Mouse (Mus musculus) intestine, embryonic 14.5 days (tissue): Measurements from ENCODE around the gene Dok3. TPM values are rescaled to one million over a fixed set of nuclear protein-coding genes. Genes with fewer than 3 reads are reported as not detected.

Experiments used
- ATAC-seq: fragments of 200-750 bp; cut with Nextera tagmentation; replicated peaks from 2 replicates; pipeline ENCODE4 v1.8.0; 2017; ENCODE audit warnings: low read depth, moderate number of reproducible peaks, moderate TSS enrichment, moderate library complexity; ENCODE audit not compliant: low FRiP score, low TSS enrichment
- DNase-seq: peaks from one replicate; pipeline ENCODE4 v3.0.0-alpha.2; 2018; ENCODE audit warnings: low spot score
- H3K27ac ChIP-seq: fragments of 300-500 bp; sonication (generic); 2 replicates; pipeline ENCODE4 v1.5.1; 2014; ENCODE audit warnings: low read depth, mild to moderate bottlenecking, control low read depth
- H3K27me3 ChIP-seq: fragments of 300-500 bp; sonication (generic); replicated peaks from 2 replicates; pipeline ENCODE4 v1.6.1; 2014; ENCODE audit warnings: low read length, control low read depth; ENCODE audit not compliant: control insufficient read depth, insufficient read depth
- H3K36me3 ChIP-seq: fragments of 300-500 bp; sonication (generic); 2 replicates; pipeline ENCODE4 v1.6.1; 2014; ENCODE audit warnings: low read length, control low read depth; ENCODE audit not compliant: control insufficient read depth, insufficient read depth
- H3K4me1 ChIP-seq: fragments of 300-500 bp; sonication (generic); replicated peaks from 2 replicates; pipeline ENCODE4 v1.6.1; 2014; ENCODE audit warnings: low read length, control low read depth, mixed read lengths; ENCODE audit not compliant: control insufficient read depth, insufficient read depth
- H3K4me2 ChIP-seq: fragments of 300-500 bp; sonication (generic); 2 replicates; pipeline ENCODE4 v1.6.1; 2014; ENCODE audit warnings: low read length
- H3K4me3 ChIP-seq: fragments of 300-500 bp; sonication (generic); 2 replicates; pipeline ENCODE4 v1.5.1; 2014; ENCODE audit warnings: low read depth, low read length, control low read depth, mixed read lengths
- H3K9ac ChIP-seq: fragments of 300-500 bp; sonication (generic); 2 replicates; pipeline ENCODE4 v1.6.1; 2014; ENCODE audit warnings: mild to moderate bottlenecking, low read length
- H3K9me3 ChIP-seq: fragments of 300-500 bp; sonication (generic); 2 replicates; pipeline ENCODE4 v1.6.1; 2016; ENCODE audit warnings: low read length, control low read depth; ENCODE audit not compliant: control insufficient read depth
- WGBS: fragments of 180-500 bp; shearing (Covaris S2); extraction: QIAGEN DNeasy Blood & Tissue Kit; methylation state at CpG from one replicate; pipeline ENCODE4 v1.1.7; 2014; 5-methylcytosine and 5-hydroxymethylcytosine counted together
- polyA plus RNA-seq: library from polyadenylated mRNA; unstranded; fragments of >200 nt; fragmentation: Nextera tagmentation; extraction: Ambion mirVana; gene quantifications from 2 replicates; pipeline ENCODE4 v1.2.1, GENCODE M21; 2014

Gene Dok3
- polyA plus RNA-seq, 1 experiment from 2014 or later, result 1.9 TPM

- no peak overlapping the region for H3K4me3 ChIP-seq
- no peaks in the 10 kb centered on the region for H3K9me3 ChIP-seq
- DNase-seq, result no peak
- peaks cover 44% of the 10 kb centered on the region for H3K4me1 ChIP-seq
- H3K27ac ChIP-seq, result peak overlapping the region; percentile 55; the same call in 1 of the 2 replicates
- ATAC-seq, result no peak
- 25% methylated on average over 9 of the region's 9 CpGs for WGBS
- H3K4me2 ChIP-seq, result peak overlapping the region; percentile 30
- H3K36me3 ChIP-seq, result peaks cover 43% of the 10 kb centered on the region
- no peak overlapping the region; the same call in 1 of the 2 replicates for H3K9ac ChIP-seq
- no peaks in the 10 kb centered on the region for H3K27me3 ChIP-seq
Observed at GRCm38 (mm10) chr13:55483071-55483470, 46.0 kb downstream of the Dok3 start.

GRCm38 (mm10) chr13:55482542-55482941 lies 46.6 kb downstream of the Dok3 start:
- H3K9ac ChIP-seq, result no peak overlapping the region
- peaks cover 47% of the 10 kb centered on the region for H3K36me3 ChIP-seq
- no peak for ATAC-seq

GRCm38 (mm10) chr13:55479929-55480328 lies 49.2 kb downstream of the Dok3 start:
- ATAC-seq (no peak), DNase-seq (no peak)
- peaks cover 72% of the 10 kb centered on the region for H3K36me3 ChIP-seq
- peaks cover 24% of the 10 kb centered on the region for H3K4me1 ChIP-seq
- no peaks in the 10 kb centered on the region for H3K27me3 ChIP-seq
- no peak overlapping the region for H3K9ac ChIP-seq
- no peak overlapping the region for H3K4me2 ChIP-seq
- no peak overlapping the region for H3K27ac ChIP-seq
- no peak overlapping the region for H3K4me3 ChIP-seq
- no peaks in the 10 kb centered on the region for H3K9me3 ChIP-seq

More at GRCm38 (mm10) chr13:55482542-55482941, 46.6 kb downstream of the Dok3 start:
- Histone ChIP-seq H3K27ac (peak overlapping the region; percentile 55; the same call in 1 of the 2 replicates), H3K27me3 (no peaks in the 10 kb centered on the region), H3K9me3 (no peaks in the 10 kb centered on the region), H3K4me3 (no peak overlapping the region), H3K4me1 (peaks cover 44% of the 10 kb centered on the region), H3K4me2 (peak overlapping the region; percentile 30; the same call in 1 of the 2 replicates)
- DNase-seq, result no peak
- WGBS, result 65% methylated on average over 7 of the region's 7 CpGs

GRCm38 (mm10) chr13:55479008-55479407 lies 50.1 kb downstream of the Dok3 start:
- Histone ChIP-seq H3K36me3 (peaks cover 77% of the 10 kb centered on the region), H3K4me2 (no peak overlapping the region), H3K9me3 (no peaks in the 10 kb centered on the region), H3K27ac (no peak overlapping the region), H3K27me3 (no peaks in the 10 kb centered on the region), H3K9ac (no peak overlapping the region), H3K4me1 (peaks cover 15% of the 10 kb centered on the region), H3K4me3 (no peak overlapping the region)
- ATAC-seq (no peak), DNase-seq (no peak)
- WGBS, result 82% methylated on average over 7 of the region's 7 CpGs

GRCm38 (mm10) chr13:55478036-55478435 lies 51.1 kb downstream of the Dok3 start:
- Histone ChIP-seq H3K27me3 (no peaks in the 10 kb centered on the region), H3K27ac (no peak overlapping the region), H3K36me3 (peaks cover 77% of the 10 kb centered on the region), H3K4me2 (no peak overlapping the region), H3K4me1 (peaks cover 11% of the 10 kb centered on the region), H3K9ac (no peak overlapping the region), H3K4me3 (no peak overlapping the region), H3K9me3 (no peaks in the 10 kb centered on the region)
- WGBS, result 48% methylated on average over 5 of the region's 5 CpGs
- ATAC-seq (no peak), DNase-seq (peak; percentile 73)

- ATAC-seq (no peak), DNase-seq (peak; percentile 48)
- H3K9ac ChIP-seq, result no peak overlapping the region
- peaks cover 8% of the 10 kb centered on the region; the same call in 1 of the 2 replicates for H3K4me1 ChIP-seq
- peaks cover 72% of the 10 kb centered on the region for H3K36me3 ChIP-seq
- no peaks in the 10 kb centered on the region for H3K27me3 ChIP-seq
- no peaks in the 10 kb centered on the region for H3K9me3 ChIP-seq
- no peak overlapping the region for H3K27ac ChIP-seq
- no peak overlapping the region for H3K4me2 ChIP-seq
- H3K4me3 ChIP-seq, result no peak overlapping the region
- WGBS, result 65% methylated on average over 16 of the region's 16 CpGs
Observed at GRCm38 (mm10) chr13:55477492-55477891, 51.6 kb downstream of the Dok3 start.

- H3K27ac ChIP-seq, result no peak overlapping the region
- H3K9me3 ChIP-seq, result no peaks in the 10 kb centered on the region
- no peaks in the 10 kb centered on the region for H3K27me3 ChIP-seq
- DNase-seq (peak; percentile 46), ATAC-seq (no peak)
- no peak overlapping the region for H3K9ac ChIP-seq
- H3K4me2 ChIP-seq, result no peak overlapping the region
- H3K36me3 ChIP-seq, result peaks cover 61% of the 10 kb centered on the region
- peaks cover 7% of the 10 kb centered on the region; the same call in 1 of the 2 replicates for H3K4me1 ChIP-seq
- H3K4me3 ChIP-seq, result no peak overlapping the region
- 91% methylated on average over 8 of the region's 8 CpGs for WGBS
Observed at GRCm38 (mm10) chr13:55476256-55476655, 52.8 kb downstream of the Dok3 start.

GRCm38 (mm10) chr13:55475750-55476149 lies 53.3 kb downstream of the Dok3 start:
- DNase-seq (no peak), ATAC-seq (no peak)
- Histone ChIP-seq H3K27ac (no peak overlapping the region), H3K36me3 (peaks cover 55% of the 10 kb centered on the region), H3K4me2 (no peak overlapping the region), H3K27me3 (no peaks in the 10 kb centered on the region), H3K9ac (no peak overlapping the region), H3K4me3 (no peak overlapping the region), H3K9me3 (no peaks in the 10 kb centered on the region), H3K4me1 (peaks cover 7% of the 10 kb centered on the region; the same call in 1 of the 2 replicates)
- WGBS, result 89% methylated on average over 5 of the region's 5 CpGs

GRCm38 (mm10) chr13:55474621-55475069 lies 54.5 kb downstream of the Dok3 start:
- Histone ChIP-seq H3K4me1 (peaks cover 7% of the 10 kb centered on the region; the same call in 1 of the 2 replicates), H3K4me3 (no peak overlapping the region), H3K27me3 (no peaks in the 10 kb centered on the region), H3K36me3 (peaks cover 44% of the 10 kb centered on the region), H3K9ac (no peak overlapping the region), H3K9me3 (no peaks in the 10 kb centered on the region), H3K4me2 (no peak overlapping the region), H3K27ac (no peak overlapping the region)
- ATAC-seq (no peak), DNase-seq (peak; percentile 55)
- 58% methylated on average over 5 of the region's 5 CpGs for WGBS
